Mouse (Mus musculus) heart, postnatal 0 days (tissue): Measurements from ENCODE around the gene Rangrf. TPM values are rescaled to one million over a fixed set of nuclear protein-coding genes. Genes with fewer than 3 reads are reported as not detected.
"Not testable (repeated sequence)": the region's sequence is repeated elsewhere in the genome, so short reads cannot be mapped to it uniquely, and the experiment has no call there.

ENCODE experiments used
- ATAC-seq: fragments of 200-750 bp; cut with Nextera tagmentation; 2 replicates; pipeline ENCODE4 v1.8.0; 2017; ENCODE audit warnings: low read depth, moderate number of reproducible peaks, moderate library complexity; ENCODE audit not compliant: insufficient read depth
- DNase-seq: peaks from one replicate; pipeline ENCODE4 v3.0.0-alpha.2; 2016; ENCODE audit warnings: low spot score
- H3K27ac ChIP-seq: fragments of 300-500 bp; sonication (generic); 2 replicates; pipeline ENCODE4 v1.5.1; 2014; ENCODE audit warnings: low read depth, mild to moderate bottlenecking
- H3K27me3 ChIP-seq: fragments of 300-500 bp; sonication (generic); 2 replicates; pipeline ENCODE4 v1.6.1; 2014; ENCODE audit warnings: low read length, mixed read lengths; ENCODE audit not compliant: control insufficient read depth, insufficient read depth
- H3K36me3 ChIP-seq: fragments of 300-500 bp; sonication (generic); replicated peaks from 2 replicates; pipeline ENCODE4 v1.6.1; 2014; ENCODE audit warnings: low read length, mixed read lengths; ENCODE audit not compliant: control insufficient read depth, insufficient read depth
- H3K4me1 ChIP-seq: fragments of 300-500 bp; sonication (generic); 2 replicates; pipeline ENCODE4 v1.6.1; 2014; ENCODE audit warnings: antibody characterized with exemption; ENCODE audit not compliant: control insufficient read depth, insufficient read depth
- H3K4me2 ChIP-seq: fragments of 300-500 bp; sonication (generic); 2 replicates; pipeline ENCODE4 v1.6.1; 2014; ENCODE audit warnings: low read depth, mild to moderate bottlenecking, low read length, moderate library complexity
- H3K4me3 ChIP-seq: fragments of 300-500 bp; sonication (generic); 2 replicates; pipeline ENCODE4 v1.5.1; 2014; ENCODE audit warnings: low read depth, low read length
- H3K9ac ChIP-seq: fragments of 300-500 bp; sonication (generic); replicated peaks from 2 replicates; pipeline ENCODE4 v1.6.1; 2014; ENCODE audit warnings: low read depth, low read length, mixed read lengths
- H3K9me3 ChIP-seq: fragments of 300-500 bp; sonication (generic); replicated peaks from 2 replicates; pipeline ENCODE4 v1.6.1; 2016; ENCODE audit warnings: low read length; ENCODE audit not compliant: control insufficient read depth
- CTCF ChIP-seq: IDR thresholded peaks from 2 replicates; pipeline ENCODE4 v1.5.1; 2016; ENCODE audit warnings: antibody characterized with exemption, control low read depth, low read depth
- EP300 ChIP-seq: IDR thresholded peaks from 2 replicates; pipeline ENCODE4 v1.6.1; 2016; ENCODE audit warnings: antibody characterized with exemption, low read depth
- WGBS: fragments of 180-500 bp; shearing (Covaris S2); extraction: QIAGEN DNeasy Blood & Tissue Kit; methylation state at CpG from one replicate; pipeline ENCODE4 v1.1.7; 2014; 5-methylcytosine and 5-hydroxymethylcytosine counted together
- polyA plus RNA-seq: library from polyadenylated mRNA; unstranded; fragments of >200 nt; fragmentation: Nextera tagmentation; extraction: Ambion mirVana; gene quantifications from 2 replicates; pipeline ENCODE4 v1.2.1, GENCODE M21; 2015
- total RNA-seq: library from RNA; depleted of rRNA; stranded (reverse); fragments of >200 nt; gene quantifications from 2 replicates; pipeline ENCODE4 v1.2.3, GENCODE M21; 2014; ENCODE audit warnings: low replicate concordance

The Rangrf gene
- total and polyA plus RNA-seq, 2 experiments from 2014 or later: 78.0 to 101 TPM

GRCm38 (mm10) chr11:69010400-69011323, 35.7 kb upstream of the Rangrf start:
- Histone ChIP-seq H3K9ac (no peak overlapping the region), H3K4me3 (no peak overlapping the region), H3K27ac (peak overlapping the region; percentile 91), H3K4me1 (peaks cover 13% of the 10 kb centered on the region; the same call in 1 of the 2 replicates), H3K27me3 (no peaks in the 10 kb centered on the region), H3K9me3 (no peaks in the 10 kb centered on the region), H3K4me2 (no peak overlapping the region), H3K36me3 (no peaks in the 10 kb centered on the region)
- DNase-seq (peak; percentile 14), ATAC-seq (no peak)
- no peak for TF ChIP-seq CTCF
- TF ChIP-seq EP300: no peak
- WGBS: 75% methylated on average over 15 of the region's 15 CpGs

DNA sequence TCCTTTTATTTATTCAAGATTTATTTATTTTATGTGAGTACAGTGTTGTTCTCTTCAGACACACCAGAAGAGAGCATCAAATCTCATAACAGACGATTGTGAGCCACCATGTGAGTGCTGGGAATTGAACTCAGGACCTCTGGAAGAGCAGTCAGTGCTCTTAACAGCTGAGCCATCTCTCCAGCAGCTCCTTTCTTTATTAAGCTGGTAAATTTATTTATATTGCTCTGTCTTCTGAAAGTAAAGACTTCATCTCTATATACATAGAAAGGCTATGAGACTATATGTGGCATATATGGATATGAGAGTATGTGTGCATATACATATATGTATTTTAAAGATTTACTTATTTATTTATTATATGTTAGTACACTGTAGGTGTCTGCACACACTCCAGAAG, 34.5 kb upstream of the Rangrf start:
- DNase-seq: no peak
- peaks cover 9% of the 10 kb centered on the region; the same call in 1 of the 2 replicates for H3K4me1 ChIP-seq
- no peaks in the 10 kb centered on the region for H3K36me3 ChIP-seq
- TF ChIP-seq EP300 (no peak), CTCF (no peak)
- H3K9me3 ChIP-seq: no peaks in the 10 kb centered on the region
- 83% methylated on average over 1 of the region's 1 CpGs for WGBS
- no peak for ATAC-seq
- no peak overlapping the region for H3K9ac ChIP-seq
- no peak overlapping the region for H3K4me2 ChIP-seq
- H3K4me3 ChIP-seq: no peak overlapping the region
- H3K27me3 ChIP-seq: no peaks in the 10 kb centered on the region
- no peak overlapping the region for H3K27ac ChIP-seq

DNA sequence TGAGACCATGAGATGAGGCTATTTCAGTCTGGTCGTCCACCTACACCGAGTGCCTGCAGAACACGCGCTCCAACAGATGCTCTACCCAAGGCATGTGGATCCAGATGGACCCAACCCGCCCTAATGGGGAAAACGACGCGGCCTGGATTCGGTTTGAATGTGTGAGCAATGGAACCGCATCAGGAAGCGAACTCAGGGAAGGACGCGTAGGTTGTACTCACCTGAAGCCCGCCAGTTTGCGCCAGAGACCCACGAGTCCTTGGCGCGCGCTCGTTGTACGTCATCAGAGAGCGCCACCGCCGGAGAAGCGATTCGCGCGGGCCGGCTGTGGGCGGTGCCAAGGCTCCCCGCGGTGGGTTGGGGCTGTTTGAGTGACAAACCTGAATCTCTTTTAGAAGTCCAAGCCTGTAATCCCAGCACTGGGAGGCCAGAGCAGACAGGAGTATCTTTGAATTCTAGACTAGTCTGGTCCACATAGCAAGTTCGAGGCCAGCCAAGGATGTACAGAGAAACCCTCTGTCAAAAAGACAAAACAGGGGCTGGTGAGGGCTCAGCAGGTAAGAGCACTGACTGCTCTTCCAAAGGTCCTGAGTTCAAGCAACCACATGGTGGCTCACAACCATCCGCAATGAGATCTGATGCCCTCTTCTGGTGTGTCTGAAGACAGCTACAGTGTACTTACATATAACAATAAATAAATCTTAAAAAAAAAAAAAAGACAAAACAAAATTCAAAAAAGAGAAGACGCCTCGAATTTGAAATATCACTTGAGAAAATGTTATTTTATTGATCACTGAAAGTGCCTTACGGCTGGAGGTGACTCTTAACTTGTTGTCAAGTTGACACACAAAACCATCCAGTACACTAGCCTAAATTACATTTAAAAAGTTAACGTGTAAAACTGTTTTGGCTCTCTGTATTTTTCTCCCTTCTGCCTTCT, 33.5 kb upstream of the Rangrf start, which contains the start of gene Pfas:
Gene Pfas (minus strand): TSS at position 279 of the 940 bp plus-strand sequence.
- no peaks in the 10 kb centered on the region for H3K36me3 ChIP-seq
- ATAC-seq: peak; percentile 65
- WGBS: 9% methylated on average over 38 of the region's 38 CpGs
- peak; percentile 90 for DNase-seq
- TF ChIP-seq CTCF (no peak), EP300 (no peak)
- H3K4me1 ChIP-seq: peaks cover 9% of the 10 kb centered on the region; the same call in 1 of the 2 replicates
- H3K27me3 ChIP-seq: no peaks in the 10 kb centered on the region
- H3K4me2 ChIP-seq: peak within 1 kb of the TSS; percentile 82
- peak within 1 kb of the TSS; percentile 68 for H3K4me3 ChIP-seq
- H3K9ac ChIP-seq: peak within 1 kb of the TSS; percentile 44; the same call in 1 of the 2 replicates
- H3K27ac ChIP-seq: peak within 1 kb of the TSS; percentile 10
- no peaks in the 10 kb centered on the region for H3K9me3 ChIP-seq

DNA sequence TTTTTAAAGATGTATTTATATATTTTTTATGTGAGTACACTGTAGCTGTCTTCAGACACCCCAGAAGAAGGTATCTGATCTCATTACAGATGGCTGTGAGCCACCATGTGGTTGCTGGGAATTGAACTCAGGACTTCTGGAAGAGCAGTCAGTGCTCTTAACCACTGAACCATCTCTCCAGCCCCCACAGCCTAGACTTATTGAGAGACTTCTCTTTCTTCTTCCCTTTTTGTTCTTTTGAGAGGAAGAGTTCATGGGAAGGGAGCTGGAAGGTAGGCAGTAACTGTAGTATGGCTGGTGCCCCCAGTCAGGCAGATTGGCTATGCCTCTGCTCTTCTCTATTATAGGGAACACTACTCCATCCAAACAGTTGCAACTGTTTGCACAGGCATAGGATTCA, 31.6 kb upstream of the Rangrf start:
- not testable (repeated sequence) for ATAC-seq, H3K4me3 ChIP-seq, DNase-seq, H3K27ac ChIP-seq, H3K9me3 ChIP-seq, H3K4me2 ChIP-seq, H3K9ac ChIP-seq, H3K4me1 ChIP-seq, H3K27me3 ChIP-seq
- H3K36me3 ChIP-seq: peaks cover 11% of the 10 kb centered on the region

GRCm38 (mm10) chr11:69005193-69005592, 30.2 kb upstream of the Rangrf start:
- no peaks in the 10 kb centered on the region for H3K27me3 ChIP-seq
- peaks cover 24% of the 10 kb centered on the region for H3K36me3 ChIP-seq
- 80% methylated on average over 7 of the region's 7 CpGs for WGBS
- no peak overlapping the region for H3K27ac ChIP-seq
- H3K4me1 ChIP-seq: 0 out of 2 replicates have a peak, but pooled peaks cover 5% of the 10 kb centered on the region
- no peaks in the 10 kb centered on the region for H3K9me3 ChIP-seq
- no peak for DNase-seq
- ATAC-seq: no peak
- no peak overlapping the region for H3K4me3 ChIP-seq
- no peak overlapping the region for H3K9ac ChIP-seq
- no peak overlapping the region for H3K4me2 ChIP-seq
- no peak for TF ChIP-seq CTCF
